Mouse (Mus musculus): ENCODE results near the gene Rtraf. TPM values are rescaled to one million over a fixed set of nuclear protein-coding genes. Genes with fewer than 3 reads are reported as not detected.

Gene Rtraf
- polyA plus RNA-seq, 1 experiment from 2014 or later, result 145 TPM

- no peak overlapping the region for H3K4me3 ChIP-seq
- 73% methylated on average over 4 of the region's 4 CpGs for WGBS
- H3K9me3 ChIP-seq, result no peaks in the 10 kb centered on the region
- no peak overlapping the region for H3K27ac ChIP-seq (replicated peaks)
- ATAC-seq (ENCODE audit: low FRiP score, low read depth), result no peak
- no peak overlapping the region for H3K9ac ChIP-seq
- H3K4me1 ChIP-seq (replicated peaks), result no peaks in the 10 kb centered on the region
- no peak overlapping the region for H3K4me2 ChIP-seq
- no peaks in the 10 kb centered on the region for H3K27me3 ChIP-seq
- H3K36me3 ChIP-seq, result no peaks in the 10 kb centered on the region
Observed at GRCm38 (mm10) chr14:19794881-19795280, 28.7 kb downstream of the Rtraf start.

GRCm38 (mm10) chr14:19788443-19788842 lies 35.2 kb downstream of the Rtraf start:
- 64% methylated on average over 1 of the region's 1 CpGs for WGBS
- H3K9ac ChIP-seq, result no peak overlapping the region
- H3K9me3 ChIP-seq, result no peaks in the 10 kb centered on the region
- H3K4me1 ChIP-seq (replicated peaks), result no peaks in the 10 kb centered on the region
- no peaks in the 10 kb centered on the region for H3K27me3 ChIP-seq
- no peak overlapping the region for H3K27ac ChIP-seq (replicated peaks)
- H3K4me3 ChIP-seq, result no peak overlapping the region
- no peak overlapping the region for H3K4me2 ChIP-seq
- H3K36me3 ChIP-seq, result no peaks in the 10 kb centered on the region
- ATAC-seq (ENCODE audit: low FRiP score, low read depth), result no peak

- H3K4me3 ChIP-seq, result no peak overlapping the region
- H3K27me3 ChIP-seq, result no peaks in the 10 kb centered on the region
- H3K9me3 ChIP-seq, result no peaks in the 10 kb centered on the region
- H3K27ac ChIP-seq (replicated peaks), result no peak overlapping the region
- H3K9ac ChIP-seq, result no peak overlapping the region
- no peak overlapping the region for H3K4me2 ChIP-seq
- no peaks in the 10 kb centered on the region for H3K4me1 ChIP-seq (replicated peaks)
- ATAC-seq (ENCODE audit: low FRiP score, low read depth), result no peak
- no peaks in the 10 kb centered on the region for H3K36me3 ChIP-seq
- WGBS, result 85% methylated on average over 9 of the region's 9 CpGs
Observed at GRCm38 (mm10) chr14:19785797-19786588, 37.6 kb downstream of the Rtraf start.

GRCm38 (mm10) chr14:19777945-19778344 lies 45.7 kb downstream of the Rtraf start:
- H3K4me3 ChIP-seq, result no peak overlapping the region
- no peak overlapping the region for H3K4me2 ChIP-seq
- H3K27me3 ChIP-seq, result no peaks in the 10 kb centered on the region
- WGBS, result 88% methylated on average over 13 of the region's 13 CpGs
- H3K9ac ChIP-seq, result no peak overlapping the region
- H3K4me1 ChIP-seq (replicated peaks), result no peaks in the 10 kb centered on the region
- no peaks in the 10 kb centered on the region for H3K36me3 ChIP-seq
- no peak for ATAC-seq (ENCODE audit: low FRiP score, low read depth)
- H3K27ac ChIP-seq (replicated peaks), result no peak overlapping the region
- no peaks in the 10 kb centered on the region for H3K9me3 ChIP-seq

- no peak for ATAC-seq (ENCODE audit: low FRiP score, low read depth)
- H3K9me3 ChIP-seq, result no peaks in the 10 kb centered on the region
- H3K4me1 ChIP-seq (replicated peaks), result no peaks in the 10 kb centered on the region
Observed at GRCm38 (mm10) chr14:19777365-19777764, 46.3 kb downstream of the Rtraf start.

GRCm38 (mm10) chr14:19776890-19777289 lies 46.7 kb downstream of the Rtraf start:
- ATAC-seq (ENCODE audit: low FRiP score, low read depth), result no peak
- H3K4me3 ChIP-seq, result no peak overlapping the region
- H3K27ac ChIP-seq (replicated peaks), result no peak overlapping the region
- H3K27me3 ChIP-seq, result no peaks in the 10 kb centered on the region
- WGBS, result 53% methylated on average over 6 of the region's 6 CpGs
- no peak overlapping the region for H3K4me2 ChIP-seq
- no peaks in the 10 kb centered on the region for H3K36me3 ChIP-seq
- no peaks in the 10 kb centered on the region for H3K9me3 ChIP-seq
- no peak overlapping the region for H3K9ac ChIP-seq
- no peaks in the 10 kb centered on the region for H3K4me1 ChIP-seq (replicated peaks)

More at GRCm38 (mm10) chr14:19777365-19777764, 46.3 kb downstream of the Rtraf start:
- 95% methylated on average over 6 of the region's 6 CpGs for WGBS
- no peak overlapping the region for H3K9ac ChIP-seq
- H3K27me3 ChIP-seq, result no peaks in the 10 kb centered on the region
- H3K27ac ChIP-seq (replicated peaks), result no peak overlapping the region
- no peaks in the 10 kb centered on the region for H3K36me3 ChIP-seq
- H3K4me2 ChIP-seq, result no peak overlapping the region
- no peak overlapping the region for H3K4me3 ChIP-seq

- H3K4me3 ChIP-seq, result no peak overlapping the region
- 98% methylated on average over 5 of the region's 5 CpGs for WGBS
Observed at GRCm38 (mm10) chr14:19776179-19776578, 47.4 kb downstream of the Rtraf start.

GRCm38 (mm10) chr14:19775491-19775890 lies 48.1 kb downstream of the Rtraf start:
- Histone ChIP-seq H3K36me3 (no peaks in the 10 kb centered on the region), H3K4me2 (no peak overlapping the region), H3K4me3 (no peak overlapping the region), H3K9ac (no peak overlapping the region), H3K27ac (replicated peaks) (no peak overlapping the region), H3K27me3 (no peaks in the 10 kb centered on the region), H3K9me3 (no peaks in the 10 kb centered on the region), H3K4me1 (replicated peaks) (no peaks in the 10 kb centered on the region)
- 94% methylated on average over 4 of the region's 4 CpGs for WGBS
- ATAC-seq (ENCODE audit: low FRiP score, low read depth), result no peak

More at GRCm38 (mm10) chr14:19776179-19776578, 47.4 kb downstream of the Rtraf start:
- no peaks in the 10 kb centered on the region for H3K27me3 ChIP-seq
- no peak overlapping the region for H3K27ac ChIP-seq (replicated peaks)
- no peak for ATAC-seq (ENCODE audit: low FRiP score, low read depth)
- H3K4me1 ChIP-seq (replicated peaks), result no peaks in the 10 kb centered on the region
- no peaks in the 10 kb centered on the region for H3K9me3 ChIP-seq
- H3K9ac ChIP-seq, result no peak overlapping the region
- no peak overlapping the region for H3K4me2 ChIP-seq
- H3K36me3 ChIP-seq, result no peaks in the 10 kb centered on the region

GRCm38 (mm10) chr14:19774036-19774628 lies 49.5 kb downstream of the Rtraf start:
- WGBS, result 85% methylated on average over 13 of the region's 13 CpGs
- Histone ChIP-seq H3K4me2 (no peak overlapping the region), H3K9me3 (no peaks in the 10 kb centered on the region), H3K9ac (no peak overlapping the region), H3K27me3 (no peaks in the 10 kb centered on the region), H3K4me3 (no peak overlapping the region), H3K36me3 (no peaks in the 10 kb centered on the region), H3K27ac (replicated peaks) (no peak overlapping the region), H3K4me1 (replicated peaks) (no peaks in the 10 kb centered on the region)
- ATAC-seq (ENCODE audit: low FRiP score, low read depth), result no peak

- Histone ChIP-seq H3K27ac (replicated peaks) (no peak overlapping the region), H3K4me2 (no peak overlapping the region), H3K4me3 (no peak overlapping the region), H3K4me1 (replicated peaks) (no peaks in the 10 kb centered on the region), H3K36me3 (no peaks in the 10 kb centered on the region), H3K27me3 (no peaks in the 10 kb centered on the region), H3K9me3 (no peaks in the 10 kb centered on the region), H3K9ac (no peak overlapping the region)
- WGBS, result 70% methylated on average over 7 of the region's 7 CpGs
- no peak for ATAC-seq (ENCODE audit: low FRiP score, low read depth)
Observed at GRCm38 (mm10) chr14:19771173-19771572, 52.5 kb downstream of the Rtraf start.

- Histone ChIP-seq H3K27ac (replicated peaks) (no peak overlapping the region), H3K4me1 (replicated peaks) (no peaks in the 10 kb centered on the region), H3K36me3 (no peaks in the 10 kb centered on the region), H3K4me2 (no peak overlapping the region), H3K9ac (no peak overlapping the region), H3K27me3 (no peaks in the 10 kb centered on the region), H3K9me3 (no peaks in the 10 kb centered on the region), H3K4me3 (no peak overlapping the region)
- ATAC-seq (ENCODE audit: low FRiP score, low read depth), result no peak
- WGBS, result 42% methylated on average over 6 of the region's 6 CpGs
Observed at GRCm38 (mm10) chr14:19769441-19770200, 54.0 kb downstream of the Rtraf start.

- no peaks in the 10 kb centered on the region for H3K36me3 ChIP-seq
- no peaks in the 10 kb centered on the region for H3K27me3 ChIP-seq
- H3K9me3 ChIP-seq, result no peaks in the 10 kb centered on the region
- no peak for ATAC-seq (ENCODE audit: low FRiP score, low read depth)
- no peak overlapping the region for H3K9ac ChIP-seq
- H3K4me1 ChIP-seq (replicated peaks), result peaks cover 4% of the 10 kb centered on the region; the same call in 1 of the 2 replicates
- no peak overlapping the region for H3K4me2 ChIP-seq
- H3K4me3 ChIP-seq, result no peak overlapping the region
- WGBS, result 93% methylated on average over 6 of the region's 6 CpGs
- no peak overlapping the region for H3K27ac ChIP-seq (replicated peaks)
Observed at GRCm38 (mm10) chr14:19768648-19769047, 55.0 kb downstream of the Rtraf start.

Measured in hindbrain, embryonic 15.5 days (tissue).